Mouse (Mus musculus) MEL (cell line): ENCODE results near the gene Atp10a. TPM values are rescaled to one million over a fixed set of nuclear protein-coding genes. Genes with fewer than 3 reads are reported as not detected.

ENCODE experiments used
- DNase-seq: peaks from one replicate; pipeline ENCODE4 v3.0.0; 2011; ENCODE audit warnings: low read depth, low spot score
- H3K27ac ChIP-seq: 2 replicates; pipeline ENCODE4 v1.5.1; 2012; ENCODE audit warnings: low read depth, mild to moderate bottlenecking, control low read depth, low read length, moderate library complexity; ENCODE audit not compliant: control insufficient read depth
- H3K27me3 ChIP-seq, 2 experiments: fragments of 150-350 bp in 1 of 2; sonication (generic) in 1 of 2; 2 replicates each; pipeline ENCODE4 v1.6.1; 2012; ENCODE audit warnings: low read length in 2 of 2, mild to moderate bottlenecking in 2 of 2, improper control_type of control experiment in 1 of 2, moderate library complexity in 1 of 2; ENCODE audit not compliant: insufficient read depth in 2 of 2, control insufficient read depth in 1 of 2
- H3K36me3 ChIP-seq, 2 experiments: 2 replicates each; pipeline ENCODE4 v1.6.1; 2012 to 2014; ENCODE audit warnings: low read length in 2 of 2, improper control_type of control experiment in 1 of 2, inconsistent platforms in 1 of 2, mild to moderate bottlenecking in 1 of 2; ENCODE audit not compliant: insufficient read depth in 2 of 2, control insufficient read depth in 1 of 2
- H3K4me1 ChIP-seq, 2 experiments: fragments of 150-350 bp in 1 of 2; sonication (generic) in 1 of 2; 2 replicates each; pipeline ENCODE4 v1.6.1; 2012; ENCODE audit warnings: low read length in 2 of 2, improper control_type of control experiment in 1 of 2, mild to moderate bottlenecking in 1 of 2; ENCODE audit not compliant: insufficient read depth in 2 of 2, control insufficient read depth in 1 of 2
- H3K4me3 ChIP-seq, 2 experiments: fragments of 150-350 bp in 1 of 2; sonication (generic) in 1 of 2; 2 replicates each; pipeline ENCODE4 v1.5.1; 2012; ENCODE audit warnings: low read depth in 2 of 2, low read length in 2 of 2, mild to moderate bottlenecking in 2 of 2, moderate library complexity in 2 of 2, control low read depth in 1 of 2, improper control_type of control experiment in 1 of 2; ENCODE audit not compliant: control insufficient read depth in 1 of 2, insufficient read depth in 1 of 2
- H3K79me2 ChIP-seq: 2 replicates; pipeline ENCODE4 v1.6.1; 2012; ENCODE audit warnings: mild to moderate bottlenecking, low read length, moderate library complexity; ENCODE audit not compliant: control insufficient read depth, poor library complexity, insufficient read depth
- H3K9ac ChIP-seq: 2 replicates; pipeline ENCODE4 v1.6.1; 2012; ENCODE audit warnings: low read depth, mild to moderate bottlenecking, control low read depth, low read length, moderate library complexity; ENCODE audit not compliant: control insufficient read depth, poor library complexity, severe bottlenecking
- H3K9me3 ChIP-seq: fragments of 150-350 bp; sonication (generic); replicated peaks from 2 replicates; pipeline ENCODE4 v1.6.1; 2012; ENCODE audit warnings: mild to moderate bottlenecking, low read length, improper control_type of control experiment, moderate library complexity; ENCODE audit not compliant: insufficient read depth
- BHLHE40 ChIP-seq: IDR thresholded peaks from 2 replicates; pipeline ENCODE4 v1.6.1; 2012; ENCODE audit warnings: low read depth, mild to moderate bottlenecking, inconsistent platforms, low read length, improper control_type of control experiment, borderline replicate concordance
- CHD2 ChIP-seq: IDR thresholded peaks from 2 replicates; pipeline ENCODE4 v1.6.1; 2011; ENCODE audit warnings: low read length, improper control_type of control experiment
- ELF1 ChIP-seq: IDR thresholded peaks from 2 replicates; pipeline ENCODE4 v1.6.1; 2014; ENCODE audit warnings: low read depth, mild to moderate bottlenecking, inconsistent platforms, low read length, improper control_type of control experiment, moderate library complexity
- ETS1 ChIP-seq: IDR thresholded peaks from 2 replicates; pipeline ENCODE4 v1.6.1; 2012; ENCODE audit warnings: low read depth, mild to moderate bottlenecking, inconsistent platforms, low read length, improper control_type of control experiment, moderate library complexity
- GABPA ChIP-seq: IDR thresholded peaks from 2 replicates; pipeline ENCODE4 v1.6.1; 2012; ENCODE audit warnings: low read depth, mild to moderate bottlenecking, inconsistent platforms, low read length, improper control_type of control experiment, moderate library complexity
- GATA1 ChIP-seq: IDR thresholded peaks from 2 replicates; pipeline ENCODE4 v1.6.1; 2011; ENCODE audit warnings: low read depth, low read length, improper control_type of control experiment
- JUND ChIP-seq: IDR thresholded peaks from 2 replicates; pipeline ENCODE4 v1.6.1; 2011; ENCODE audit warnings: low read depth, mild to moderate bottlenecking, improper control_type of control experiment, low read length
- KAT2A ChIP-seq: conservative IDR thresholded peaks from 2 replicates; pipeline ENCODE4 v1.6.1; 2012; ENCODE audit warnings: low read depth, low read length, improper control_type of control experiment, inconsistent platforms
- MAZ ChIP-seq: IDR thresholded peaks from 2 replicates; pipeline ENCODE4 v1.6.1; 2012; ENCODE audit warnings: low read depth, mild to moderate bottlenecking, inconsistent platforms, low read length, improper control_type of control experiment
- MEF2A ChIP-seq: IDR thresholded peaks from 2 replicates; pipeline ENCODE4 v1.6.1; 2014; ENCODE audit warnings: low read depth, mild to moderate bottlenecking, inconsistent platforms, low read length, improper control_type of control experiment; ENCODE audit not compliant: poor library complexity, insufficient replicate concordance, severe bottlenecking; ENCODE audit errors: extremely low read depth
- MYB ChIP-seq: IDR thresholded peaks from 2 replicates; pipeline ENCODE4 v1.6.1; 2011; ENCODE audit warnings: mild to moderate bottlenecking, low read depth, low read length, improper control_type of control experiment
- MYC ChIP-seq: IDR thresholded peaks from 2 replicates; pipeline ENCODE4 v1.6.1; 2011; ENCODE audit warnings: low read depth, mild to moderate bottlenecking, low read length, improper control_type of control experiment, moderate library complexity
- NRF1 ChIP-seq: IDR thresholded peaks from 2 replicates; pipeline ENCODE4 v1.6.1; 2014; ENCODE audit warnings: low read depth, mild to moderate bottlenecking, inconsistent platforms, low read length, improper control_type of control experiment, moderate library complexity; ENCODE audit not compliant: poor library complexity, insufficient read depth, severe bottlenecking
- POLR2A ChIP-seq, 2 experiments: IDR thresholded peaks; 2 replicates each; pipeline ENCODE4 v1.6.1; 2011 to 2012; ENCODE audit warnings: low read length in 2 of 2, mild to moderate bottlenecking in 2 of 2, control low read depth in 1 of 2, improper control_type of control experiment in 1 of 2, low read depth in 1 of 2, moderate library complexity in 1 of 2; ENCODE audit not compliant: control insufficient read depth in 1 of 2, insufficient read depth in 1 of 2, poor library complexity in 1 of 2
- RAD21 ChIP-seq: IDR thresholded peaks from 2 replicates; pipeline ENCODE4 v1.6.1; 2011; ENCODE audit warnings: mild to moderate bottlenecking, low read depth, low read length, improper control_type of control experiment
- RCOR1 ChIP-seq: IDR thresholded peaks from 2 replicates; pipeline ENCODE4 v1.6.1; 2012; ENCODE audit warnings: low read depth, mild to moderate bottlenecking, inconsistent platforms, low read length, improper control_type of control experiment
- SMC3 ChIP-seq: IDR thresholded peaks from 2 replicates; pipeline ENCODE4 v1.6.1; 2011; ENCODE audit warnings: low read depth, low read length, improper control_type of control experiment
- TAL1 ChIP-seq: IDR thresholded peaks from 2 replicates; pipeline ENCODE4 v1.6.1; 2012; ENCODE audit warnings: mild to moderate bottlenecking, inconsistent platforms, low read length, moderate library complexity, mixed read lengths
- TBP ChIP-seq: IDR thresholded peaks from 2 replicates; pipeline ENCODE4 v1.8.0; 2011; ENCODE audit warnings: low read depth, low read length, improper control_type of control experiment
- TCF12 ChIP-seq: IDR thresholded peaks from 2 replicates; pipeline ENCODE4 v1.6.1; 2014; ENCODE audit warnings: low read depth, mild to moderate bottlenecking, inconsistent platforms, low read length, improper control_type of control experiment, moderate library complexity
- USF2 ChIP-seq, 2 experiments: IDR thresholded peaks; 2 replicates each; pipeline ENCODE4 v1.6.1; 2011 to 2012; ENCODE audit warnings: improper control_type of control experiment in 2 of 2, low read length in 2 of 2, borderline replicate concordance in 1 of 2, inconsistent platforms in 1 of 2, low read depth in 1 of 2, mild to moderate bottlenecking in 1 of 2; ENCODE audit not compliant: insufficient read depth in 1 of 2
- ZC3H11A ChIP-seq: IDR thresholded peaks from 2 replicates; pipeline ENCODE4 v1.6.1; 2012; ENCODE audit warnings: low read depth, mild to moderate bottlenecking, inconsistent platforms, low read length, improper control_type of control experiment
- ZKSCAN1 ChIP-seq: IDR thresholded peaks from 2 replicates; pipeline ENCODE4 v1.6.1; 2012; ENCODE audit warnings: low read depth, mild to moderate bottlenecking, inconsistent platforms, low read length, improper control_type of control experiment, moderate library complexity
- ZMIZ1 ChIP-seq: IDR thresholded peaks from 2 replicates; pipeline ENCODE4 v1.6.1; 2012; ENCODE audit warnings: low read depth, mild to moderate bottlenecking, inconsistent platforms, low read length, improper control_type of control experiment, moderate library complexity
- ZNF384 ChIP-seq: IDR thresholded peaks from 2 replicates; pipeline ENCODE4 v1.6.1; 2012; ENCODE audit warnings: low read depth, mild to moderate bottlenecking, inconsistent platforms, low read length, improper control_type of control experiment
- polyA plus RNA-seq, 2 experiments: library from polyadenylated mRNA; stranded (reverse) in 1 of 2; unstranded in 1 of 2; fragments of >175 nt in 1 of 2; fragments of >200 nt in 1 of 2; gene quantifications; 2 replicates each; pipeline versions ENCODE4 v1.2.1 to v1.2.4; 2012; ENCODE audit warnings: low replicate concordance in 2 of 2, low read depth in 1 of 2; ENCODE audit not compliant: insufficient read length in 2 of 2, insufficient read depth in 1 of 2, missing spikeins in 1 of 2
- total RNA-seq: library from RNA; depleted of rRNA; stranded (reverse); fragments of 300-350 nt; gene quantifications from 2 replicates; pipeline ENCODE4 v1.2.3, GENCODE M21; 2012

Gene Atp10a
- total and polyA plus RNA-seq, 3 experiments: not detected

- no peaks in the 10 kb centered on the region for H3K79me2 ChIP-seq
- no peak overlapping the region for H3K9ac ChIP-seq
- TF ChIP-seq BHLHE40 (no peak), KAT2A (no peak), TCF12 (no peak), ZNF384 (no peak), TAL1 (no peak), MYC (no peak), ETS1 (no peak), POLR2A (IDR thresholded peaks at IDR 0.05; ENCODE audit: control insufficient read depth in 1 of 2, insufficient read depth in 1 of 2, low read depth in 1 of 2, low read length in 2 of 2, poor library complexity in 1 of 2) (no peak), ELF1 (no peak), ZC3H11A (no peak), MEF2A (no peak), ZMIZ1 (no peak), CHD2 (no peak), MYB (no peak), GABPA (no peak), RAD21 (no peak), JUND (no peak), SMC3 (no peak)
- TF ChIP-seq, all 39 proteins: peak for 0
- no peaks in the 10 kb centered on the region for H3K9me3 ChIP-seq
- H3K27me3 ChIP-seq: no peaks in the 10 kb centered on the region
- no peak overlapping the region for H3K4me3 ChIP-seq
- no peaks in the 10 kb centered on the region for H3K4me1 ChIP-seq
- no peaks in the 10 kb centered on the region for H3K36me3 ChIP-seq
- H3K27ac ChIP-seq: no peak overlapping the region
- DNase-seq: no peak
Observed at GRCm38 (mm10) chr7:58697092-58697491, 41.1 kb downstream of the Atp10a start.

- no peaks in the 10 kb centered on the region for H3K4me1 ChIP-seq
- DNase-seq: no peak
- TF ChIP-seq USF2 (IDR thresholded peaks at IDR 0.05; ENCODE audit: borderline replicate concordance in 1 of 2, insufficient read depth in 1 of 2, low read depth in 1 of 2, low read length in 2 of 2) (no peak), TBP (no peak), NRF1 (no peak), KAT2A (no peak), RCOR1 (no peak), GABPA (no peak), ZNF384 (no peak), ZKSCAN1 (no peak), ETS1 (no peak), CHD2 (no peak), ZMIZ1 (no peak), MAZ (no peak), GATA1 (no peak)
- TF ChIP-seq, all 39 proteins: peak for 0
- H3K36me3 ChIP-seq: no peaks in the 10 kb centered on the region
- H3K9me3 ChIP-seq: no peaks in the 10 kb centered on the region
- no peak overlapping the region for H3K4me3 ChIP-seq
- H3K27ac ChIP-seq: no peak overlapping the region
- H3K27me3 ChIP-seq: no peaks in the 10 kb centered on the region
- H3K9ac ChIP-seq: no peak overlapping the region
- H3K79me2 ChIP-seq: no peaks in the 10 kb centered on the region
Observed at GRCm38 (mm10) chr7:58698738-58699442, 42.9 kb downstream of the Atp10a start.
